Mouse (Mus musculus) E14TG2a.4 (cell line): ENCODE measurements around the gene Parp3.

Experiments used
- CTCF ChIP-seq: conservative IDR thresholded peaks from 2 replicates; pipeline ENCODE4 v1.5.1; 2014; ENCODE audit warnings: low read length
- POU5F1 ChIP-seq: IDR thresholded peaks from 2 replicates; pipeline ENCODE4 v1.6.1; 2014; ENCODE audit warnings: low read length, borderline replicate concordance

DNA sequence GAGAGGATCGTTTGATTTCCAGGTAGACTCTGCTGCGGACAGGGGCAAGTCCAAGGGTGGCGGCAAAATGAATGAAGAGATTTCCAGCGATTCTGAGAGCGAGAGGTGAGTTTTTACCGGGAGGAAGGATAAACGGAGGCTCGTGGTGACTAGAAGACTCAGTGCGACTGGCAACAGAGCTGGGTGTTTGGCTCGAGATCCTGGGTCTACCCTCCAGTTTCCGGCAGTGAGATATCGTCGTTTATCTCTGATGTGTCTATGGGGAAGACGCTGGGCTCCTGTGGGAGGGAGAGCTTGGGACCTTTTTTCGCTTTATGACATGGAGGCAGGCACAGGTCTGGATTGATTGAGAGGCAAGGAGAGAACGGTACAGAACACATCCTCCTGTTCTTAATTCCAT lies 900 bp upstream of the Parp3 start:
- TF ChIP-seq CTCF (no peak), POU5F1 (no peak)
